13 mouse cellular contexts compared by ENCODE assay signal in the genomic region with DNA sequence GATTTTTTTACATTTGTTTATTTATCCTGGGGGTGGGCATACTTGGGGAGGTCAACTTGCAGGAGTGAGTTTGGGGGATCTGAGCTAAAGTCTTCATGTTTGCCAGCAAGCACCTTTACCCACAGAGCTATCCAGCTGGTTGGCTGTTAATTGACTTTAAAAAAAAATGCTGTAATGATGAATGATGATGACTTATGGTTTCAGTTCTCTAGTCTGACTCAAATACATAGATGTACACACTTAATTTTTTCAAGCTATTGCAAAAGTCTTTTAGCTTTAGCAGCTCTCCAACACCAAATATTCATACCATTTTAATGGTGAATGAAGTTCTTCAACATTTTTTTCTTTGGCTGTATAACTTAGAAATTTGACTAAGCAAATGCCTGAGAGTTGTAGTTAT.
"Had no signal": no experiment of that assay in that cellular context is flagged by ENCODE, and none has a peak within 500 bp of the region (broad histone marks: within the 10 kb centered on the region; RNA-seq: fewer than 3 reads in every experiment).

No protein-coding gene starts in this region.

- H3K27me3 ChIP-seq: limb, embryonic 12.5 days; liver, embryonic 13.5 days; lung, embryonic 15.5 days; midbrain, embryonic 12.5 days had no signal

- H3K4me3 ChIP-seq: limb, embryonic 12.5 days; liver, embryonic 13.5 days; lung, embryonic 15.5 days; midbrain, embryonic 12.5 days had no signal

- DNase-seq: kidney, adult 8-10 months; kidney, postnatal 25 days; layer of hippocampus, postnatal 36 days; liver; liver, embryonic 13.5 days; liver, postnatal 0 days; lung, postnatal 36 days; right cerebral cortex, adult 18-20 months; right cerebral cortex, postnatal 25 days had no signal

- H3K9ac ChIP-seq: limb, embryonic 12.5 days; liver, embryonic 13.5 days; liver, postnatal 0 days; lung, embryonic 15.5 days; midbrain, embryonic 12.5 days had no signal

- H3K4me2 ChIP-seq: limb, embryonic 12.5 days; liver, embryonic 13.5 days; lung, embryonic 15.5 days; midbrain, embryonic 12.5 days had no signal

- H3K9me3 ChIP-seq: limb, embryonic 12.5 days; liver, embryonic 13.5 days; lung, embryonic 15.5 days; midbrain, embryonic 12.5 days had no signal

- H3K27ac ChIP-seq: limb, embryonic 12.5 days; liver, embryonic 13.5 days; lung, embryonic 15.5 days; midbrain, embryonic 12.5 days; stomach, postnatal 0 days had no signal

- H3K4me1 ChIP-seq: limb, embryonic 12.5 days; midbrain, embryonic 12.5 days had no signal

- ATAC-seq: liver, postnatal 0 days had no signal
